Mouse (Mus musculus) small intestine, adult 2 months (tissue): Measurements from ENCODE around the gene Lbhd2.

Experiments
- CTCF ChIP-seq: fragments of 200-500 bp; IDR thresholded peaks from 2 replicates; pipeline ENCODE4 v1.5.1; 2012; ENCODE audit warnings: low read depth, mild to moderate bottlenecking, control low read depth, inconsistent platforms, low read length, moderate library complexity, mixed read lengths; ENCODE audit not compliant: insufficient replicate concordance, insufficient read length; ENCODE audit errors: extremely low read depth
- POLR2A ChIP-seq: fragments of 200-500 bp; IDR thresholded peaks from 2 replicates; pipeline ENCODE4 v1.6.1; 2012; ENCODE audit warnings: low read depth, mild to moderate bottlenecking, control low read depth, inconsistent platforms, low read length, moderate library complexity

- TF ChIP-seq CTCF (no peak), POLR2A (no peak)
These were observed 27.8 kb upstream of the Lbhd2 start for GRCm38 (mm10) chr12:111378812-111379211.
